Mouse (Mus musculus): ENCODE results near the gene Thoc6. TPM values are rescaled to one million over a fixed set of nuclear protein-coding genes. Genes with fewer than 3 reads are reported as not detected.

The Thoc6 gene
- polyA plus RNA-seq, 1 experiment = 60.5 TPM

- peaks cover 3% of the 10 kb centered on the region for H3K36me3 ChIP-seq (ENCODE audit: control insufficient read depth, insufficient read depth)
- H3K4me3 ChIP-seq (ENCODE audit: insufficient read depth, poor library complexity, severe bottlenecking) = no peak overlapping the region
- TF ChIP-seq CTCF (IDR thresholded peaks at IDR 0.05; ENCODE audit: control insufficient read depth, insufficient read depth, insufficient read length) (no peak), FOSL1 (IDR thresholded peaks at IDR 0.05; ENCODE audit: insufficient read depth, low read length, poor library complexity, severe bottlenecking) (peak; percentile 44), CEBPB (IDR thresholded peaks at IDR 0.05; ENCODE audit: low read depth) (no peak), MYOG (IDR thresholded peaks at IDR 0.05; ENCODE audit: control insufficient read depth, extremely low read depth, insufficient read length) (no peak), MAX (IDR thresholded peaks at IDR 0.05) (peak; percentile 67)
- no peaks in the 10 kb centered on the region for H3K27me3 ChIP-seq (ENCODE audit: control insufficient read depth, insufficient read depth, insufficient read length)
- peaks cover 6% of the 10 kb centered on the region for H3K79me3 ChIP-seq (ENCODE audit: low read depth)
- H3K79me2 ChIP-seq (ENCODE audit: control insufficient read depth, insufficient read depth) = peaks cover 12% of the 10 kb centered on the region
- H3ac ChIP-seq (ENCODE audit: control insufficient read depth, insufficient read length, low read depth) = no peak overlapping the region
These were observed 7.4 kb upstream of the Thoc6 start for GRCm38 (mm10) chr17:23681086-23681485.

- Histone ChIP-seq H3ac (ENCODE audit: control insufficient read depth, insufficient read length, low read depth) (no peak overlapping the region), H3K79me2 (ENCODE audit: control insufficient read depth, insufficient read depth) (peaks cover 19% of the 10 kb centered on the region), H3K27me3 (ENCODE audit: control insufficient read depth, insufficient read depth, insufficient read length) (no peaks in the 10 kb centered on the region), H3K79me3 (ENCODE audit: low read depth) (peaks cover 8% of the 10 kb centered on the region), H3K36me3 (ENCODE audit: control insufficient read depth, insufficient read depth) (peaks cover 9% of the 10 kb centered on the region), H3K4me3 (ENCODE audit: insufficient read depth, poor library complexity, severe bottlenecking) (no peak overlapping the region)
- no peak for TF ChIP-seq CEBPB (IDR thresholded peaks at IDR 0.05; ENCODE audit: low read depth)
- TF ChIP-seq CTCF (IDR thresholded peaks at IDR 0.05; ENCODE audit: control insufficient read depth, insufficient read depth, insufficient read length) = no peak
- no peak for TF ChIP-seq USF1 (IDR thresholded peaks at IDR 0.05; ENCODE audit: low read depth)
- no peak for TF ChIP-seq MYOG (IDR thresholded peaks at IDR 0.05; ENCODE audit: control insufficient read depth, extremely low read depth, insufficient read length)
- no peak for TF ChIP-seq FOSL1 (IDR thresholded peaks at IDR 0.05; ENCODE audit: insufficient read depth, low read length, poor library complexity, severe bottlenecking)
- no peak for TF ChIP-seq MYOD1 (IDR thresholded peaks at IDR 0.05; ENCODE audit: control insufficient read depth, insufficient read length, low read depth)
- TF ChIP-seq MAX (IDR thresholded peaks at IDR 0.05) = no peak
These were observed 6.7 kb upstream of the Thoc6 start for GRCm38 (mm10) chr17:23680336-23680735.

GRCm38 (mm10) chr17:23679127-23679835 is 5.6 kb upstream of the Thoc6 start, which contains the start of gene Cldn6:
Gene Cldn6, plus strand, starts transcription at chr17:23679249.
- no peaks in the 10 kb centered on the region for H3K27me3 ChIP-seq (ENCODE audit: control insufficient read depth, insufficient read depth, insufficient read length)

GRCm38 (mm10) chr17:23677236-23677679 is 3.6 kb upstream of the Thoc6 start, which contains the start of gene Tnfrsf12a:
Gene Tnfrsf12a, minus strand, starts transcription at chr17:23677468.
- Histone ChIP-seq H3ac (ENCODE audit: control insufficient read depth, insufficient read length, low read depth) (peak within 1 kb of the TSS; percentile 95), H3K4me3 (ENCODE audit: insufficient read depth, poor library complexity, severe bottlenecking) (peak within 1 kb of the TSS; percentile 87), H3K27me3 (ENCODE audit: control insufficient read depth, insufficient read depth, insufficient read length) (no peaks in the 10 kb centered on the region), H3K79me3 (ENCODE audit: low read depth) (peaks cover 30% of the 10 kb centered on the region), H3K36me3 (ENCODE audit: control insufficient read depth, insufficient read depth) (peaks cover 36% of the 10 kb centered on the region), H3K79me2 (ENCODE audit: control insufficient read depth, insufficient read depth) (peaks cover 50% of the 10 kb centered on the region)
- TF ChIP-seq CEBPB (IDR thresholded peaks at IDR 0.05; ENCODE audit: low read depth) = no peak
- TF ChIP-seq MYOD1 (IDR thresholded peaks at IDR 0.05; ENCODE audit: control insufficient read depth, insufficient read length, low read depth) = no peak
- no peak for TF ChIP-seq MAX (IDR thresholded peaks at IDR 0.05)
- TF ChIP-seq USF1 (IDR thresholded peaks at IDR 0.05; ENCODE audit: low read depth) = no peak
- no peak for TF ChIP-seq MYOG (IDR thresholded peaks at IDR 0.05; ENCODE audit: control insufficient read depth, extremely low read depth, insufficient read length)
- TF ChIP-seq CTCF (IDR thresholded peaks at IDR 0.05; ENCODE audit: control insufficient read depth, insufficient read depth, insufficient read length) = no peak
- no peak for TF ChIP-seq FOSL1 (IDR thresholded peaks at IDR 0.05; ENCODE audit: insufficient read depth, low read length, poor library complexity, severe bottlenecking)

More at GRCm38 (mm10) chr17:23679127-23679835, 5.6 kb upstream of the Thoc6 start, which contains the start of gene Cldn6:
- Histone ChIP-seq H3K4me3 (ENCODE audit: insufficient read depth, poor library complexity, severe bottlenecking) (no peak within 1 kb of the TSS), H3K79me3 (ENCODE audit: low read depth) (peaks cover 16% of the 10 kb centered on the region), H3K36me3 (ENCODE audit: control insufficient read depth, insufficient read depth) (peaks cover 20% of the 10 kb centered on the region), H3ac (ENCODE audit: control insufficient read depth, insufficient read length, low read depth) (no peak within 1 kb of the TSS), H3K79me2 (ENCODE audit: control insufficient read depth, insufficient read depth) (peaks cover 30% of the 10 kb centered on the region)
- TF ChIP-seq MYOG (IDR thresholded peaks at IDR 0.05; ENCODE audit: control insufficient read depth, extremely low read depth, insufficient read length) (no peak), CEBPB (IDR thresholded peaks at IDR 0.05; ENCODE audit: low read depth) (no peak)

- H3K36me3 ChIP-seq (ENCODE audit: control insufficient read depth, insufficient read depth) = peaks cover 42% of the 10 kb centered on the region
- peaks cover 57% of the 10 kb centered on the region for H3K79me2 ChIP-seq (ENCODE audit: control insufficient read depth, insufficient read depth)
- H3ac ChIP-seq (ENCODE audit: control insufficient read depth, insufficient read length, low read depth) = peak overlapping the region; percentile 95
- H3K27me3 ChIP-seq (ENCODE audit: control insufficient read depth, insufficient read depth, insufficient read length) = no peaks in the 10 kb centered on the region
- peaks cover 36% of the 10 kb centered on the region for H3K79me3 ChIP-seq (ENCODE audit: low read depth)
- TF ChIP-seq USF1 (IDR thresholded peaks at IDR 0.05; ENCODE audit: low read depth) = no peak
- peak; percentile 49 for TF ChIP-seq MYOD1 (IDR thresholded peaks at IDR 0.05; ENCODE audit: control insufficient read depth, insufficient read length, low read depth)
- peak; percentile 34 for TF ChIP-seq FOSL1 (IDR thresholded peaks at IDR 0.05; ENCODE audit: insufficient read depth, low read length, poor library complexity, severe bottlenecking)
- TF ChIP-seq MYOG (IDR thresholded peaks at IDR 0.05; ENCODE audit: control insufficient read depth, extremely low read depth, insufficient read length) = no peak
- H3K4me3 ChIP-seq (ENCODE audit: insufficient read depth, poor library complexity, severe bottlenecking) = peak overlapping the region; percentile 87
These were observed 2.9 kb upstream of the Thoc6 start for GRCm38 (mm10) chr17:23676473-23677031.
